Mouse (Mus musculus): ENCODE results near the gene Rhoa. TPM values are rescaled to one million over a fixed set of nuclear protein-coding genes. Genes with fewer than 3 reads are reported as not detected.
A peak's percentile ranks its signal among the peaks of the same experiment; 100 is the strongest.

Gene Rhoa
- total RNA-seq, 1 experiment: 125 TPM

GRCm38 (mm10) chr9:108306571-108306980 lies 647 bp downstream of the Rhoa start:
- DNase-seq (ENCODE audit: low read depth, low spot score): no peak
- no peak for TF ChIP-seq ZNF384 (IDR thresholded peaks at IDR 0.05; ENCODE audit: low read depth, low read length)
- 0 out of 2 replicates have a peak, but pooled peaks have one; percentile 6 for TF ChIP-seq HCFC1 (IDR thresholded peaks at IDR 0.05; ENCODE audit: borderline replicate concordance, insufficient read depth, low read length)
- no peak for TF ChIP-seq MAFK (IDR thresholded peaks at IDR 0.05; ENCODE audit: insufficient read depth, low read depth, low read length)
- in situ Hi-C loops (cut with MboI; ENCODE audit: low sequenced_read_pairs in 2 of 2, unreplicated experiment in 2 of 2): no loop called here

GRCm38 (mm10) chr9:108307021-108307807 lies 1.3 kb downstream of the Rhoa start:
- DNase-seq (ENCODE audit: low read depth, low spot score): no peak
- peak overlapping the region; percentile 97; the same call in 1 of the 2 replicates for H3K27ac ChIP-seq (ENCODE audit: insufficient read depth, low read depth, low read length, poor library complexity, severe bottlenecking)
- peak overlapping the region; percentile 99 for H3K9ac ChIP-seq (ENCODE audit: insufficient read depth, low read depth, low read length, poor library complexity, severe bottlenecking)
- H3K4me3 ChIP-seq (ENCODE audit: insufficient read depth in 1 of 2, low read depth in 1 of 2, low read length in 2 of 2, poor library complexity in 1 of 2, severe bottlenecking in 1 of 2): peak overlapping the region; percentile 98
- peaks cover 9% of the 10 kb centered on the region for H3K36me3 ChIP-seq (ENCODE audit: control insufficient read depth, insufficient read depth, low read length, poor library complexity, severe bottlenecking)
- H3K9me3 ChIP-seq (ENCODE audit: control insufficient read depth, insufficient read depth, low read depth, low read length): no peaks in the 10 kb centered on the region
- peaks cover 0 to 9% of the 10 kb centered on the region in 2 experiments for H3K4me1 ChIP-seq (ENCODE audit: control insufficient read depth in 2 of 2, insufficient read depth in 2 of 2, low read length in 2 of 2, poor library complexity in 1 of 2)
- in situ Hi-C loops (cut with MboI; ENCODE audit: low sequenced_read_pairs in 2 of 2, unreplicated experiment in 2 of 2): no loop called here
- no peak for TF ChIP-seq CHD2 (IDR thresholded peaks at IDR 0.05; ENCODE audit: low read depth, low read length)
- no peak for TF ChIP-seq MAFK (IDR thresholded peaks at IDR 0.05; ENCODE audit: insufficient read depth, low read depth, low read length)
- TF ChIP-seq ZC3H11A (IDR thresholded peaks at IDR 0.05; ENCODE audit: borderline replicate concordance, low read depth, low read length): no peak

More at GRCm38 (mm10) chr9:108306571-108306980, 647 bp downstream of the Rhoa start:
- H3K4me1 ChIP-seq (ENCODE audit: control insufficient read depth in 2 of 2, insufficient read depth in 2 of 2, low read length in 2 of 2, poor library complexity in 1 of 2): peaks cover 3 to 9% of the 10 kb centered on the region in 2 experiments
- H3K27ac ChIP-seq (ENCODE audit: insufficient read depth, low read depth, low read length, poor library complexity, severe bottlenecking): peak overlapping the region; percentile 97
- peak overlapping the region; percentile 99 for H3K9ac ChIP-seq (ENCODE audit: insufficient read depth, low read depth, low read length, poor library complexity, severe bottlenecking)
- H3K4me3 ChIP-seq (ENCODE audit: insufficient read depth in 1 of 2, low read depth in 1 of 2, low read length in 2 of 2, poor library complexity in 1 of 2, severe bottlenecking in 1 of 2): peak overlapping the region; percentile 98
- H3K36me3 ChIP-seq (ENCODE audit: control insufficient read depth, insufficient read depth, low read length, poor library complexity, severe bottlenecking): peaks cover 13% of the 10 kb centered on the region
- H3K9me3 ChIP-seq (ENCODE audit: control insufficient read depth, insufficient read depth, low read depth, low read length): no peaks in the 10 kb centered on the region

GRCm38 (mm10) chr9:108308141-108308540 lies 2.2 kb downstream of the Rhoa start:
- in situ Hi-C loops (cut with MboI; ENCODE audit: low sequenced_read_pairs in 2 of 2, unreplicated experiment in 2 of 2): no loop called here
- TF ChIP-seq HCFC1 (IDR thresholded peaks at IDR 0.05; ENCODE audit: borderline replicate concordance, insufficient read depth, low read length) (no peak), ZC3H11A (IDR thresholded peaks at IDR 0.05; ENCODE audit: borderline replicate concordance, low read depth, low read length) (no peak), CHD2 (IDR thresholded peaks at IDR 0.05; ENCODE audit: low read depth, low read length) (no peak), MAFK (IDR thresholded peaks at IDR 0.05; ENCODE audit: insufficient read depth, low read depth, low read length) (no peak), ZNF384 (IDR thresholded peaks at IDR 0.05; ENCODE audit: low read depth, low read length) (no peak)
- DNase-seq (ENCODE audit: low read depth, low spot score): no peak
- Histone ChIP-seq H3K9me3 (ENCODE audit: control insufficient read depth, insufficient read depth, low read depth, low read length) (no peaks in the 10 kb centered on the region), H3K4me3 (ENCODE audit: insufficient read depth in 1 of 2, low read depth in 1 of 2, low read length in 2 of 2, poor library complexity in 1 of 2, severe bottlenecking in 1 of 2) (peak overlapping the region; percentile 58 to 98; a peak in 3 of 4 replicates), H3K4me1 (ENCODE audit: control insufficient read depth in 2 of 2, insufficient read depth in 2 of 2, low read length in 2 of 2, poor library complexity in 1 of 2) (peaks cover 0 to 9% of the 10 kb centered on the region in 2 experiments), H3K27ac (ENCODE audit: insufficient read depth, low read depth, low read length, poor library complexity, severe bottlenecking) (peak overlapping the region; percentile 24; the same call in 1 of the 2 replicates), H3K9ac (ENCODE audit: insufficient read depth, low read depth, low read length, poor library complexity, severe bottlenecking) (peak overlapping the region; percentile 23; the same call in 1 of the 2 replicates), H3K36me3 (ENCODE audit: control insufficient read depth, insufficient read depth, low read length, poor library complexity, severe bottlenecking) (peaks cover 3% of the 10 kb centered on the region; the same call in 1 of the 2 replicates)

- Histone ChIP-seq H3K9ac (ENCODE audit: insufficient read depth, low read depth, low read length, poor library complexity, severe bottlenecking) (no peak overlapping the region), H3K36me3 (ENCODE audit: control insufficient read depth, insufficient read depth, low read length, poor library complexity, severe bottlenecking) (peaks cover 5% of the 10 kb centered on the region; the same call in 1 of the 2 replicates), H3K4me1 (ENCODE audit: control insufficient read depth in 2 of 2, insufficient read depth in 2 of 2, low read length in 2 of 2, poor library complexity in 1 of 2) (peaks cover 3 to 4% of the 10 kb centered on the region in 2 experiments; a peak in 2 of 4 replicates), H3K27ac (ENCODE audit: insufficient read depth, low read depth, low read length, poor library complexity, severe bottlenecking) (no peak overlapping the region), H3K9me3 (ENCODE audit: control insufficient read depth, insufficient read depth, low read depth, low read length) (no peaks in the 10 kb centered on the region), H3K4me3 (ENCODE audit: insufficient read depth in 1 of 2, low read depth in 1 of 2, low read length in 2 of 2, poor library complexity in 1 of 2, severe bottlenecking in 1 of 2) (no peak overlapping the region)
- in situ Hi-C loops (cut with MboI; ENCODE audit: low sequenced_read_pairs in 2 of 2, unreplicated experiment in 2 of 2): no loop called here
- TF ChIP-seq CHD2 (IDR thresholded peaks at IDR 0.05; ENCODE audit: low read depth, low read length) (no peak), MAFK (IDR thresholded peaks at IDR 0.05; ENCODE audit: insufficient read depth, low read depth, low read length) (no peak), ZC3H11A (IDR thresholded peaks at IDR 0.05; ENCODE audit: borderline replicate concordance, low read depth, low read length) (no peak), HCFC1 (IDR thresholded peaks at IDR 0.05; ENCODE audit: borderline replicate concordance, insufficient read depth, low read length) (no peak), ZNF384 (IDR thresholded peaks at IDR 0.05; ENCODE audit: low read depth, low read length) (no peak)
- no peak for DNase-seq (ENCODE audit: low read depth, low spot score)
These were observed 11.6 kb downstream of the Rhoa start for GRCm38 (mm10) chr9:108317572-108317971.

Data from ES-E14 (cell line).